Mouse (Mus musculus): ENCODE data around the gene Hivep2. TPM values are rescaled to one million over a fixed set of nuclear protein-coding genes. Genes with fewer than 3 reads are reported as not detected.

Gene Hivep2
- polyA plus RNA-seq, 1 experiment from 2014 or later, result 6.0 TPM

GRCm38 (mm10) chr10:13974472-13974871 is 8.6 kb downstream of the Hivep2 start:
- ATAC-seq (ENCODE audit: insufficient read depth, low FRiP score, low read depth), result no peak
- Histone ChIP-seq H3K27ac (no peak overlapping the region), H3K9me3 (no peaks in the 10 kb centered on the region), H3K36me3 (no peaks in the 10 kb centered on the region), H3K4me3 (replicated peaks) (no peak overlapping the region), H3K4me2 (no peak overlapping the region), H3K27me3 (replicated peaks) (no peaks in the 10 kb centered on the region), H3K4me1 (no peaks in the 10 kb centered on the region), H3K9ac (no peak overlapping the region)
- WGBS, result 69% methylated on average over 7 of the region's 7 CpGs

- no peak overlapping the region for H3K4me3 ChIP-seq (replicated peaks)
- H3K27ac ChIP-seq, result no peak overlapping the region
- no peak overlapping the region for H3K9ac ChIP-seq
- H3K9me3 ChIP-seq, result no peaks in the 10 kb centered on the region
- H3K27me3 ChIP-seq (replicated peaks), result no peaks in the 10 kb centered on the region
- H3K36me3 ChIP-seq, result no peaks in the 10 kb centered on the region
- 56% methylated on average over 4 of the region's 4 CpGs for WGBS
- H3K4me2 ChIP-seq, result no peak overlapping the region
- no peaks in the 10 kb centered on the region for H3K4me1 ChIP-seq
- ATAC-seq (ENCODE audit: insufficient read depth, low FRiP score, low read depth), result no peak
These were observed 10.0 kb downstream of the Hivep2 start for GRCm38 (mm10) chr10:13975861-13976260.

- H3K9ac ChIP-seq, result no peak overlapping the region
- WGBS, result 40% methylated on average over 6 of the region's 6 CpGs
- H3K27me3 ChIP-seq (replicated peaks), result no peaks in the 10 kb centered on the region
- H3K36me3 ChIP-seq, result no peaks in the 10 kb centered on the region
- no peak overlapping the region for H3K27ac ChIP-seq
- ATAC-seq (ENCODE audit: insufficient read depth, low FRiP score, low read depth), result no peak
- H3K4me2 ChIP-seq, result no peak overlapping the region
- H3K9me3 ChIP-seq, result no peaks in the 10 kb centered on the region
- H3K4me1 ChIP-seq, result no peaks in the 10 kb centered on the region
- H3K4me3 ChIP-seq (replicated peaks), result no peak overlapping the region
These were observed 10.4 kb downstream of the Hivep2 start for GRCm38 (mm10) chr10:13976267-13976666.

GRCm38 (mm10) chr10:13982271-13982670 is 16.4 kb downstream of the Hivep2 start:
- H3K9me3 ChIP-seq, result no peaks in the 10 kb centered on the region
- no peak overlapping the region for H3K9ac ChIP-seq
- peak overlapping the region; percentile 59 for H3K4me3 ChIP-seq (replicated peaks)
- no peaks in the 10 kb centered on the region for H3K36me3 ChIP-seq
- H3K4me1 ChIP-seq, result peaks cover 10% of the 10 kb centered on the region; the same call in 1 of the 2 replicates
- H3K4me2 ChIP-seq, result peak overlapping the region; percentile 85
- WGBS, result 65% methylated on average over 6 of the region's 6 CpGs
- no peak overlapping the region for H3K27ac ChIP-seq
- H3K27me3 ChIP-seq (replicated peaks), result no peaks in the 10 kb centered on the region
- no peak for ATAC-seq (ENCODE audit: insufficient read depth, low FRiP score, low read depth)

GRCm38 (mm10) chr10:13982769-13983381 is 17.0 kb downstream of the Hivep2 start:
- H3K9me3 ChIP-seq, result no peaks in the 10 kb centered on the region
- H3K4me3 ChIP-seq (replicated peaks), result peak overlapping the region; percentile 59
- no peaks in the 10 kb centered on the region for H3K36me3 ChIP-seq
- no peaks in the 10 kb centered on the region for H3K27me3 ChIP-seq (replicated peaks)
- peak; percentile 73 for ATAC-seq (ENCODE audit: insufficient read depth, low FRiP score, low read depth)
- H3K9ac ChIP-seq, result peak overlapping the region; percentile 46
- peak overlapping the region; percentile 85 for H3K4me2 ChIP-seq
- 0% methylated on average over 34 of the region's 34 CpGs for WGBS
- peaks cover 10% of the 10 kb centered on the region; the same call in 1 of the 2 replicates for H3K4me1 ChIP-seq
- H3K27ac ChIP-seq, result peak overlapping the region; percentile 89

- H3K4me1 ChIP-seq, result peaks cover 10% of the 10 kb centered on the region; the same call in 1 of the 2 replicates
- no peak overlapping the region for H3K9ac ChIP-seq
- no peak overlapping the region for H3K4me3 ChIP-seq (replicated peaks)
- H3K27me3 ChIP-seq (replicated peaks), result no peaks in the 10 kb centered on the region
- no peaks in the 10 kb centered on the region for H3K9me3 ChIP-seq
- 0 out of 2 replicates have a peak, but pooled peaks have one; percentile 37 for ATAC-seq (ENCODE audit: insufficient read depth, low FRiP score, low read depth)
- 15% methylated on average over 12 of the region's 12 CpGs for WGBS
- H3K27ac ChIP-seq, result peak overlapping the region; percentile 89
- no peaks in the 10 kb centered on the region for H3K36me3 ChIP-seq
- H3K4me2 ChIP-seq, result peak overlapping the region; percentile 85
These were observed 17.8 kb downstream of the Hivep2 start for GRCm38 (mm10) chr10:13983631-13984030.

- Histone ChIP-seq H3K36me3 (no peaks in the 10 kb centered on the region), H3K4me1 (peaks cover 10% of the 10 kb centered on the region; the same call in 1 of the 2 replicates), H3K27me3 (replicated peaks) (no peaks in the 10 kb centered on the region), H3K27ac (peak overlapping the region; percentile 89; the same call in 1 of the 2 replicates), H3K4me2 (no peak overlapping the region), H3K4me3 (replicated peaks) (no peak overlapping the region), H3K9ac (no peak overlapping the region), H3K9me3 (no peaks in the 10 kb centered on the region)
- no peak for ATAC-seq (ENCODE audit: insufficient read depth, low FRiP score, low read depth)
These were observed 18.4 kb downstream of the Hivep2 start for GRCm38 (mm10) chr10:13984233-13984632.

GRCm38 (mm10) chr10:13986539-13986938 is 20.7 kb downstream of the Hivep2 start:
- no peaks in the 10 kb centered on the region for H3K36me3 ChIP-seq
- H3K4me1 ChIP-seq, result peaks cover 10% of the 10 kb centered on the region; the same call in 1 of the 2 replicates
- no peaks in the 10 kb centered on the region for H3K9me3 ChIP-seq
- no peak for ATAC-seq (ENCODE audit: insufficient read depth, low FRiP score, low read depth)
- H3K27ac ChIP-seq, result no peak overlapping the region
- H3K27me3 ChIP-seq (replicated peaks), result no peaks in the 10 kb centered on the region
- no peak overlapping the region for H3K4me3 ChIP-seq (replicated peaks)
- H3K4me2 ChIP-seq, result no peak overlapping the region
- H3K9ac ChIP-seq, result no peak overlapping the region
- WGBS, result 83% methylated on average over 2 of the region's 2 CpGs

GRCm38 (mm10) chr10:13987336-13987735 is 21.5 kb downstream of the Hivep2 start:
- H3K27me3 ChIP-seq (replicated peaks), result no peaks in the 10 kb centered on the region
- peaks cover 10% of the 10 kb centered on the region; the same call in 1 of the 2 replicates for H3K4me1 ChIP-seq
- no peak overlapping the region for H3K4me2 ChIP-seq
- no peaks in the 10 kb centered on the region for H3K9me3 ChIP-seq
- no peaks in the 10 kb centered on the region for H3K36me3 ChIP-seq
- no peak overlapping the region for H3K27ac ChIP-seq
- WGBS, result 47% methylated on average over 3 of the region's 3 CpGs
- no peak overlapping the region for H3K9ac ChIP-seq
- H3K4me3 ChIP-seq (replicated peaks), result no peak overlapping the region
- ATAC-seq (ENCODE audit: insufficient read depth, low FRiP score, low read depth), result no peak

- no peak for ATAC-seq (ENCODE audit: insufficient read depth, low FRiP score, low read depth)
- H3K4me1 ChIP-seq, result 0 out of 2 replicates have a peak, but pooled peaks cover 3% of the 10 kb centered on the region
These were observed 22.4 kb downstream of the Hivep2 start for GRCm38 (mm10) chr10:13988280-13988679.

GRCm38 (mm10) chr10:13988757-13989156 is 22.9 kb downstream of the Hivep2 start:
- H3K36me3 ChIP-seq, result no peaks in the 10 kb centered on the region
- no peak overlapping the region for H3K4me2 ChIP-seq
- no peaks in the 10 kb centered on the region for H3K27me3 ChIP-seq (replicated peaks)
- no peak overlapping the region for H3K9ac ChIP-seq
- no peak for ATAC-seq (ENCODE audit: insufficient read depth, low FRiP score, low read depth)
- no peak overlapping the region for H3K4me3 ChIP-seq (replicated peaks)
- H3K9me3 ChIP-seq, result no peaks in the 10 kb centered on the region
- 0 out of 2 replicates have a peak, but pooled peaks cover 3% of the 10 kb centered on the region for H3K4me1 ChIP-seq
- no peak overlapping the region for H3K27ac ChIP-seq
- WGBS, result 89% methylated on average over 4 of the region's 4 CpGs

More at GRCm38 (mm10) chr10:13988280-13988679, 22.4 kb downstream of the Hivep2 start:
- no peaks in the 10 kb centered on the region for H3K9me3 ChIP-seq
- H3K4me2 ChIP-seq, result no peak overlapping the region
- no peak overlapping the region for H3K4me3 ChIP-seq (replicated peaks)
- no peaks in the 10 kb centered on the region for H3K36me3 ChIP-seq
- no peaks in the 10 kb centered on the region for H3K27me3 ChIP-seq (replicated peaks)
- no peak overlapping the region for H3K27ac ChIP-seq
- WGBS, result 58% methylated on average over 9 of the region's 9 CpGs
- no peak overlapping the region for H3K9ac ChIP-seq

GRCm38 (mm10) chr10:13990842-13991241 is 25.0 kb downstream of the Hivep2 start:
- H3K36me3 ChIP-seq, result no peaks in the 10 kb centered on the region
- no peak overlapping the region for H3K4me3 ChIP-seq (replicated peaks)
- no peaks in the 10 kb centered on the region for H3K9me3 ChIP-seq
- 80% methylated on average over 2 of the region's 2 CpGs for WGBS
- H3K4me1 ChIP-seq, result no peaks in the 10 kb centered on the region
- H3K4me2 ChIP-seq, result no peak overlapping the region
- no peak overlapping the region for H3K9ac ChIP-seq
- ATAC-seq (ENCODE audit: insufficient read depth, low FRiP score, low read depth), result no peak
- H3K27me3 ChIP-seq (replicated peaks), result no peaks in the 10 kb centered on the region
- no peak overlapping the region for H3K27ac ChIP-seq

Data from stomach, embryonic 15.5 days (tissue).